Mouse (Mus musculus) C2C12 (cell line): ENCODE measurements at regions not wholly inside any gene's neighbourhood (a gene's known extent, or its start where the extent isn't known, plus 50 kb on each side); places are given as distances from the start of the nearest gene placed in this dataset.

Experiments used
- CEBPB ChIP-seq: IDR thresholded peaks from one replicate; pipeline ENCODE4 v1.6.1; 2011; ENCODE audit warnings: low read depth, mild to moderate bottlenecking, control low read depth, moderate library complexity
- CTCF ChIP-seq: IDR thresholded peaks from one replicate; pipeline ENCODE4 v1.5.1; 2011; ENCODE audit not compliant: control insufficient read depth, insufficient read depth, insufficient read length
- FOSL1 ChIP-seq: IDR thresholded peaks from one replicate; pipeline ENCODE4 v1.8.0; 2011; ENCODE audit warnings: mild to moderate bottlenecking, low read length; ENCODE audit not compliant: poor library complexity, insufficient read depth, severe bottlenecking
- MAX ChIP-seq: IDR thresholded peaks from one replicate; pipeline ENCODE4 v1.6.1; 2011; ENCODE audit warnings: mild to moderate bottlenecking, control low read depth
- MYOD1 ChIP-seq: IDR thresholded peaks from one replicate; pipeline ENCODE4 v1.6.1; 2011; ENCODE audit warnings: low read depth; ENCODE audit not compliant: control insufficient read depth, insufficient read length
- MYOG ChIP-seq: IDR thresholded peaks from one replicate; pipeline ENCODE4 v1.6.1; 2011; ENCODE audit not compliant: control insufficient read depth, insufficient read length; ENCODE audit errors: extremely low read depth
- USF1 ChIP-seq: IDR thresholded peaks from one replicate; pipeline ENCODE4 v1.6.1; 2011; ENCODE audit warnings: low read depth, mild to moderate bottlenecking, control low read depth, moderate library complexity

- TF ChIP-seq CTCF (no peak), MYOG (no peak), CEBPB (no peak), MAX (no peak), USF1 (no peak), MYOD1 (no peak), FOSL1 (no peak)
Measured at GRCm38 (mm10) chr8:50004254-50004653, 1160.5 kb upstream of the Tenm3 start.
